Mouse (Mus musculus) forebrain, embryonic 10.5 days (tissue): ENCODE data around the gene Serpinb6a. TPM values are rescaled to one million over a fixed set of nuclear protein-coding genes. Genes with fewer than 3 reads are reported as not detected.
"Not testable (repeated sequence)": the region's sequence is repeated elsewhere in the genome, so short reads cannot be mapped to it uniquely, and the experiment has no call there.

Source experiments
- DNase-seq: peaks from one replicate; pipeline ENCODE4 v3.0.0-alpha.2; 2017; ENCODE audit warnings: low spot score; ENCODE audit errors: extremely low spot score
- H3K27ac ChIP-seq: fragments of 300-500 bp; sonication (generic); 2 replicates; pipeline ENCODE4 v1.5.1; 2016; ENCODE audit warnings: mild to moderate bottlenecking
- H3K27me3 ChIP-seq: fragments of 300-500 bp; sonication (generic); 2 replicates; pipeline ENCODE4 v1.6.1; 2016; ENCODE audit warnings: mild to moderate bottlenecking; ENCODE audit not compliant: poor library complexity, severe bottlenecking
- H3K36me3 ChIP-seq: fragments of 300-500 bp; sonication (generic); replicated peaks from 2 replicates; pipeline ENCODE4 v1.6.1; 2016; ENCODE audit warnings: mild to moderate bottlenecking, moderate library complexity
- H3K4me1 ChIP-seq: fragments of 300-500 bp; sonication (generic); 2 replicates; pipeline ENCODE4 v1.6.1; 2016
- H3K4me3 ChIP-seq: fragments of 300-500 bp; sonication (generic); 2 replicates; pipeline ENCODE4 v1.5.1; 2016; ENCODE audit warnings: mild to moderate bottlenecking, moderate library complexity
- H3K9me3 ChIP-seq: fragments of 300-500 bp; sonication (generic); 2 replicates; pipeline ENCODE4 v1.6.1; 2016; ENCODE audit warnings: mild to moderate bottlenecking, moderate library complexity
- WGBS: fragments of 180-500 bp; shearing (Covaris S2); methylation state at CpG from one replicate; pipeline ENCODE4 v1.1.7; 2016; 5-methylcytosine and 5-hydroxymethylcytosine counted together
- polyA plus RNA-seq: library from polyadenylated mRNA; unstranded; fragments of >200 nt; fragmentation: Nextera tagmentation; extraction: Ambion mirVana; gene quantifications from 2 replicates; pipeline ENCODE4 v1.2.1, GENCODE M21; 2016

The Serpinb6a gene
- polyA plus RNA-seq, 1 experiment from 2014 or later = 30.0 TPM

DNA sequence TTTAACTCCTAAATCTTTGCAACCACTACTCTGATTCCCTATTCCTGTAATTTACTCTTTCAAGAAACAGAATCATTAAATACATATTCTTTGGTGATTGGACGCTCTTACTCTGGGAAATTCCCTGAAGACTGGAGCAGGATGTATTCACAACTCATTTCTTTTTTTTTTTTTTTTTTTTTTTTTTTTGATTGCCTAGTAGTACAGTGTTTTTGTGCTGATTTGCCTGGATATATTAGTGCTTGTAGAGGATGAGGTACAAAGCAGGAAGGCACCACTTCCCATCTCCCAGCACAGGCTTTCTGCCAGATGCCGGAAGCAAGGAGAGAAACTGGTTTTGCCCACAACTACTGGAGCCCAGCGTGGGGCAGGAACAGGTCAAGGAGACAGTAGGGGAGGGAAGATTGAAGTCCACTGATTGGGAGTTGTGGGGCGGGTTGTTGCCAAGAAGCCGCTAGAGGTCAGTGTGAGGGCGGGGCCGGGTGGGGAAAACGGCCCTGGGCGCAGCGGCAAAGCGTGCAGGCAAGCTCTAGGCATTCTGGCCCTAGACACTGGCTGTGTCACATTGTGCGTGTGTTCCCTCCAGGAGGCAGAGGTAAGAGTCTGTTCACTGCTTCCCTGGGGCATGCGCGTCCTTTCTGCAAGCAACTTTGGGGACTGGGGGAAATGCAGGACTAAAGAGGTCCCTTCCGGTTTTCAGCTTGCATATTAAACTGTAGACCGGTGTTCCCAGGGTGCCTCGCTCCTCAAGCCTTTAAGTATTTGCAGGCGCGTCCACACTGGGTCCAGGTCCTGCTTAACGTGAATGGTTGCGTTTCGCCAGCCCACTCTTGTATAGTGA is 38.2 kb downstream of the Serpinb6a start, which contains the start of gene Nqo2:
TSS of gene Nqo2 (plus strand) at position 482 of the 841 bp plus-strand sequence.
- Histone ChIP-seq H3K36me3 (no peaks in the 10 kb centered on the region), H3K27ac (peak within 1 kb of the TSS; percentile 90), H3K4me3 (peak within 1 kb of the TSS; percentile 66), H3K27me3 (no peaks in the 10 kb centered on the region), H3K9me3 (no peaks in the 10 kb centered on the region), H3K4me1 (peaks cover 18% of the 10 kb centered on the region)
- WGBS = 3% methylated on average over 22 of the region's 22 CpGs
- peak; percentile 82 for DNase-seq

DNA sequence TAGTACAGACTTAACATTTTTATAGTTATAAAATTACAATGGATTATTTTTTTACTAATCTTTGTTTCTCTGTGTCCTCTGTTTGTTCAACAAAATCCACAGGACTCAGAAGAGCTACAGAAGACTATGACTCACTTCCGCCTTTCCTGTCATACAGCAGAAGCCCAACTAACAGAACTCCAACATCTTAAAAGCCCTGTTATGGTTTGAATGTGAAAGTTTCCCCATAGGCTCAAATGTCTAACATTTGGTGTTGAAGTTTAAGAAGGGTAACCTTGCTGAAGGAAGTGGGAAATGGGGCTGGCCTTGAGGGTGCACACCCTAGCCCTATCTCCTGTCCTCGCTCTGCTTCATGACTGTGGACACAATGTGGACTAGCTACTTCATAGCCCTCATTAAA is 42.8 kb downstream of the Serpinb6a start:
- 90% methylated on average over 2 of the region's 2 CpGs for WGBS
- Histone ChIP-seq H3K36me3 (no peaks in the 10 kb centered on the region), H3K27ac (no peak overlapping the region), H3K4me3 (no peak overlapping the region), H3K9me3 (no peaks in the 10 kb centered on the region), H3K4me1 (peaks cover 5% of the 10 kb centered on the region; the same call in 1 of the 2 replicates), H3K27me3 (no peaks in the 10 kb centered on the region)
- DNase-seq = no peak

DNA sequence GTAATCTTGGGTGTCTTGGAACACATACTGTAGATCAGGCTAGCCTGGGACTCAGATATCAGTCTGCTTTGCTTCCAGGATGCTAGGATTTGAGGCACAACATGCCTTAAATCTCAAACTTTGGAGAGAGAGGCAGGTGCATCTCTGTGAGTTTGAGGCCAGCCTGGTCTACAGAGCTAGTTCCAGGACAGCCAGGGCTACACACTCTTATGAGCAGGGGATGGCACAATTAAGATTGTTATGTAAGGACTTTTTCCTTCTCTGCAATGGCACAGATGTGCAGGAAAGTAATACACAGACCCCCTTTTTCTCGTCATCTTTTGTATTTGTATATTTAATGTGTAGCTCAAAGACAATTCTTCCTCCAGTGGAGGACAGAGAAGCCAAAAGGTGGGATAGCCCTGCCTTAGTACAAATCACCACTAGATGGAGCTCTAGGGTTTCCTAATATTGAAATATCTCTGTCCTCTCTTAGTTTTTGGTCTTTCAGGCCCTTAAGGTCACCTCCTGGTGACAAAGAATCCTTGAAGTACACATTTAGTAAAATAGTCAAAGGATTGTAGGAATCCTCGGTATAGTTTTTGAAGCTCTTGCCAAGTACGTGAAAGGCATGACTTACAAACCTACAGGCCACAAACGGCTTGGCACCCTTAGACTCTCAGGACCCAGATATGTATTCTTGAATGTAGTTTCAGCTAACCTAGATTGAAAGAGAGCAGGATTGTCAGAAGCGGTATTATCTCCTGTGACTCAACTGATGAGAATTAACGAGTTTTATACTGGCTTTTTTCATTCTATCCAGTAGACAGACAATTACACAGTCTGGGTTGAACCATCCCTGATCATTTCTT is 45.8 kb downstream of the Serpinb6a start:
- Histone ChIP-seq H3K4me3 (no peak overlapping the region), H3K27ac (no peak overlapping the region), H3K4me1 (no peaks in the 10 kb centered on the region), H3K9me3 (no peaks in the 10 kb centered on the region), H3K36me3 (no peaks in the 10 kb centered on the region), H3K27me3 (no peaks in the 10 kb centered on the region)
- WGBS = 43% methylated on average over 6 of the region's 6 CpGs
- no peak for DNase-seq

DNA sequence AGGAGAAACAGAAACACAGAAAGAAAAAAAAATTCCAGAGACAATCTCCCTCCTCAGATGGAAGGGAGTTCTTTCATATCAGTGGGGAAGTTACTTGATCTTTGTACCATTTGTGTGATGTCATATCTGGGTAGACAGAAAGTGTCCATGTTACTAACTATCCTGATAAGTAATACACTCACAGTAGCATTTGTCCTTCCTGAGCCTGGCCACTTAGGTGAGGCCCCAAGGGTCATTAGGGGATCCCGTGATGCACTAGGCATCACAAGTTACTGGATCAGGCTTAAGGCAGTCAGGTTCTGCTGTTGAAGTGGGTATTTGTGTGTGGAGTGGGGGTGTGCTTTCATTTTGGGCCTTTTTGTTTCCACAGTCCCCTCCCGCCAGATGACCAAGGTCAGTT is 49.6 kb downstream of the Serpinb6a start:
- no peaks in the 10 kb centered on the region for H3K4me1 ChIP-seq
- 80% methylated on average over 2 of the region's 2 CpGs for WGBS
- H3K4me3 ChIP-seq = no peak overlapping the region
- no peaks in the 10 kb centered on the region for H3K36me3 ChIP-seq
- no peak for DNase-seq
- no peaks in the 10 kb centered on the region for H3K27me3 ChIP-seq
- no peak overlapping the region for H3K27ac ChIP-seq
- no peaks in the 10 kb centered on the region for H3K9me3 ChIP-seq

DNA sequence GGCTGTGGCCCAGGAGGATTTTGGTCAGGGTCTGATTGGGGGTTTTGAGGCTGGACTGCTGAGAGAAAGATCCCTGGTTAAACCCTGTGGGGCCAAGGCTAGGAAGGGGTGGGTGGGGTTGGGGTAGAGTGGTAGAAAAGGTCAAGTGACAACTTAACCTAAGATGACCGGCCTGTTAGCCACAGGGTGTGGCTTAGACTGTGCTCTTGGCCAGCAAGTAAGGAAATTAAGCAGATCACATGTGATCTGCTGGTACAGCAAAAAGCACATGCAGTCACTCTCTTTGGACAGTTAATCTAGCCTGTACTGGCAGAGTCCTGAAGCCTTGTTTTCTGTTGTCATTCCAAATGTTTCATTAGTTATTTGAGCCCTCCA is 50.5 kb downstream of the Serpinb6a start:
- Histone ChIP-seq H3K4me3 (no peak overlapping the region), H3K27me3 (no peaks in the 10 kb centered on the region), H3K4me1 (no peaks in the 10 kb centered on the region), H3K36me3 (no peaks in the 10 kb centered on the region), H3K9me3 (no peaks in the 10 kb centered on the region), H3K27ac (no peak overlapping the region)
- DNase-seq = no peak
- 77% methylated on average over 1 of the region's 1 CpGs for WGBS

DNA sequence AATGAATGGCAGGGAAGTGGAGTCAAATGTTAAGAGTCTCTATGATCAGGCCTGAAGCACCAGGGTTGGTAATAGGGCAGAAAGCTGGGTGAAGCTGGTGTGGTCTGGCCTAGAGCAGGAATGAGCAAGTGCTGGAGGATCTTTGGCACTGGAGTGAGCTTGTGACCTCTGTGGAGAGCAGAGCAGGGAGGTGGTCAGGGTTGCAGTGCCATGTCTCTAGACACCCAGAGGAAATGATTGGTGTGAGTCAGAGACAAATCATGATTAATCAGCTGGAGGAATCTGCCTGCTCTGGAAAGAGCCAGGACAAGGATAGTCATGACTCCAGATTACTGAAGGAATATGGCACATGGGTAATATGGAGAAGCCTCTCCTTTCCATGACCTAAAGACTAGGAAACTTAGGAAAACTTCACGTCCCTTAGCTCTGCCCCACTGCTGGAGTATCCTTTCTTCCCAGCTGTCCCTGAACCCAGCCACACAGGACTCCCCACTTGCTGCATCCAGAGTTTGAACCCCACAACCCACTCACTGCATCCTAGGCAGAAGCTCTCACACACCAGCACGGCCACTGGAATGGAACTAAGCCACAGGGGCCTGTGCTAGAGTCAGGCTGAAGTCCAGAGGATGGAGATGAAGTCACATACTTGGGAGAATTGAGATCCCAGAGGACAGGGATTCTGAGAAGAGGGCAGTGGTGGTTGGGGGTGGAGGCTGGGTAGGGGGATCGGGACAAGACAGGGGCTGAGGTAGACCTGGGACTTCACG is 51.1 kb downstream of the Serpinb6a start:
- Histone ChIP-seq H3K4me1 (no peaks in the 10 kb centered on the region), H3K27me3 (no peaks in the 10 kb centered on the region), H3K4me3 (no peak overlapping the region), H3K9me3 (no peaks in the 10 kb centered on the region), H3K27ac (no peak overlapping the region), H3K36me3 (no peaks in the 10 kb centered on the region)
- DNase-seq = no peak
- WGBS = 91% methylated on average over 4 of the region's 4 CpGs

DNA sequence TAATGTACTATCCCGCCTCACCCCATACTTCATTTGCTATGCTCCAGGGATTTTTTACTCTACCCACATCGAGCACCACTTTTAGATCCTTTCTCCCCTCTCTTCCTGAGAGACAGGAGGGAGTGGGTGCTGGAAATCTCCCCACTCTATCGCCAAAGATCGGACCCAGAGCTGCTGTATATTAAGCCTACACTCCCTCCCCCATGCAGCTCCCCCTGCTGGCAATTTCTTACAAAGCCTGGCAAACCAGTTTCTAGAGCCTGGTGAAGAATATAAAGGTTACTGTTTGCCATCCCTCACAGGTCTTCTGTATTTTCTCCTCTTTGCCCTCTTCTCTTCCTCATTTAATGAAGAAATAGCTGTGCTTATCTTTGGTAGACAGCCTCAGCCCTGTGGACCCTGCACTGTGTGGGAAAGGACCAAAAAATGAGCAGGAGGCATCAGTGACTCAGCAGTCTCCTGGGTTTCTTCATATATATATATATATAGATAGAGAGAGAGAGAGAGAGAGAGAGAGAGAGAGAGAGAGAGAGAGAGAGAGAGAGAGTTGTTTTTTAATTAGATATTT is 60.3 kb downstream of the Serpinb6a start:
- DNase-seq = no peak
- Histone ChIP-seq H3K27ac (no peak overlapping the region), H3K36me3 (no peaks in the 10 kb centered on the region), H3K27me3 (no peaks in the 10 kb centered on the region; the same call in 1 of the 2 replicates), H3K4me1 (no peaks in the 10 kb centered on the region), H3K4me3 (no peak overlapping the region), H3K9me3 (no peaks in the 10 kb centered on the region)
- WGBS = 48% methylated on average over 4 of the region's 4 CpGs

DNA sequence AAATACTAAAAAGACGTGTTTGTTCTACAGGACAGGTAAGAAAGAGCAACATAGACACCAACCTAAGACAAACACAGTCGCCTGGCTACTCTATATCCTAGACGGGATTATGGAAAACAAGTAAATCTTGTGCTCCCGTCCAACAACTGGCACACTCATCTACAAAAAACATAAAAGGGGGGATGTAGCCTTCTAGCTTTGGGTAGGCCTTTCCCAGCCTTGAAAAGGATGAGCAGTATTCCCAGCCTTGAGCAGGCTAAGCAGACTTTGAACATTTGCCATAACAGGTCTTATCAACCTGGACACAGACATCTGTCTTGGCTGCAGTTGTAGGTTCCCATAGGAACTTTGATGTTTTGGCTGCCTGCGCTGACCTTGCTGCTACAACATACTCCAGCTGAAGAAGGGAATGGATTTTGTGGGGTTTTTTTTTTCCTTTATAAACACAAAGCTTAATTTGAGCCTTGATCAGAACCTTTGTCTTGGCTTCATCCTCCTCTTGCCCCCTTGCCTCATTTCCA is 61.2 kb downstream of the Serpinb6a start:
- WGBS = 88% methylated on average over 5 of the region's 5 CpGs
- no peak for DNase-seq
- H3K4me3 ChIP-seq = no peak overlapping the region
- H3K9me3 ChIP-seq = no peaks in the 10 kb centered on the region
- no peaks in the 10 kb centered on the region for H3K36me3 ChIP-seq
- no peaks in the 10 kb centered on the region for H3K4me1 ChIP-seq
- H3K27ac ChIP-seq = no peak overlapping the region
- peaks cover 5% of the 10 kb centered on the region; the same call in 1 of the 2 replicates for H3K27me3 ChIP-seq

DNA sequence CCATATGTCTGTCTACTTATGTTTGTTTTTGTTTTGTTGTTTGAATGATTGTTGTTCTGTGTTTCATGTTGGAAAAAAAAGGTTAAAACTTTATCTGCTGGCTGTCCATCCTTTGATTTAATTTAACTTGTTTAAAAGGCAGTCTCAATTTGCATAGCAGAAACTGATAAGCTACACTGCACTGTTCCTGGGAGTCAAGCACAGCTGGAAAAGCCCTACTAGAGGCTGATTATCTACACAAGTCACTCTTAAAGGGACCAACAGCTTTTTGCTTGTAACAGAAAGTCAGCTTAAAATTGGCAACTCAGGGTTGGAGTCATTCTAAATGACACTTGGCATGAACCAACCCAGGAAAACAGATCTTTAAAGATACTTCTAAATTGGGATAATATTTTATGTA is 65.0 kb downstream of the Serpinb6a start:
- H3K9me3 ChIP-seq, H3K27ac ChIP-seq, DNase-seq, H3K4me3 ChIP-seq, H3K36me3 ChIP-seq: not testable (repeated sequence)
- Histone ChIP-seq H3K27me3 (peaks cover 13% of the 10 kb centered on the region; the same call in 1 of the 2 replicates), H3K4me1 (peaks cover 14% of the 10 kb centered on the region)

DNA sequence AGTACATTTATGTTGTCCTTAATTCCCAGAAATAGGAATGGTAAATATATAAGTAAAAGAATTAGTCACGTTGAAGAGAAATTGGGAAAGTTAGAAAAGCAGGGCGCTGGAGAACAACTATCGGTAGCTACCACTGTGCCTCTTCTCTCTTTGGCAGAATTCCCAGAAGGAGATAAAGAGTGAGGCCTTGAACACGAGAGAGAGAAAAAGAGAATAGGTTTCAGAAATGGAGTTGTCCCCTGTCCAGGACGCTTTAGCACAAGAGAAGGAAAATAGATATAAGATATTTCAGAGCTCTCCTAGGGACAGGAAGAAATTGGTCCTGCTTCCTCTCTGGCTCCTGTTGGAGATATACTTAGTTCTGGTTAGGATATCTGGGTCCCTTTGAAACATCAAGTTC is 65.4 kb downstream of the Serpinb6a start:
- no peaks in the 10 kb centered on the region for H3K9me3 ChIP-seq
- no peak overlapping the region for H3K27ac ChIP-seq
- H3K27me3 ChIP-seq = peaks cover 13% of the 10 kb centered on the region; the same call in 1 of the 2 replicates
- no peak overlapping the region for H3K4me3 ChIP-seq
- no peak for DNase-seq
- peaks cover 14% of the 10 kb centered on the region for H3K4me1 ChIP-seq
- no peaks in the 10 kb centered on the region for H3K36me3 ChIP-seq
- WGBS = 89% methylated on average over 5 of the region's 5 CpGs

DNA sequence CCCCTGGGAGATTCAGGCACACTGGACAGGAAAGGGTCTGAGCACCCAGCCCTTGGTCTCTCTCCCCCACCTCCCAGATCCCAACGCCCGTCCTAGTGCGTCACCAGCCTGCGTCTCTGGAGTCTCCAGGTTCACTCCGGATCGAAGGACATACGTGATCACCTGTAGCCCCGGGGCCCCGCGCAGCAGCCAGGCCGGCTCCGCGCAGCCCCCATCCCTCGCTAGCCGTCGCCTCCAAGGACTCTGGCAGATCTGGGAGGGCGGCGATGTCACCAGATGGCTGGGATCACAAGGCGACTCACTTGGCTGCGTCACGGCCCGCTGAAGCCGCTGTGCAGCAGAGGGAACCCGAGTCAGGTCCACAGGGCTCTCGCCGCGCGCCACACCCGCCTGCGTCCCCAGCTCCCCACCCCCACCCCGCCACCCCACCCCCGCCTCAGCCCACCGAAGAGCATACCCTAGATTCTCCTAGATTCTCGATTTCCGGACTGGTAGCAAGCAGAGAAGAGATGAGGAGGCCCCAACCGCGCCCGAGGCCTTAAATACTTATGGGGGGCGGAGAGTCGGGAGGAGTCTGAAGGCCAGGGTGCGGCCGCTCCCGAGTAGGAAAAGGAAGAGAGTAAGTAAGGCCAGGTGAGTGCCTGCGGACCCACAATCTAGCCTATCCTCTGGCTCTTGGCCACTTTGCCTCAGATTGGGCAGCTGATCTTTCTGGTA is 67.0 kb downstream of the Serpinb6a start:
- no peaks in the 10 kb centered on the region for H3K9me3 ChIP-seq
- H3K27ac ChIP-seq = peak overlapping the region; percentile 86
- WGBS = under 1% methylated on average over 44 of the region's 44 CpGs
- H3K4me3 ChIP-seq = peak overlapping the region; percentile 72
- DNase-seq = peak; percentile 58
- no peaks in the 10 kb centered on the region for H3K36me3 ChIP-seq
- peaks cover 13% of the 10 kb centered on the region; the same call in 1 of the 2 replicates for H3K27me3 ChIP-seq
- peaks cover 14% of the 10 kb centered on the region for H3K4me1 ChIP-seq
